Mouse (Mus musculus) hindlimb bud, embryonic 11.5 days (tissue): ENCODE measurements around the gene Cnr2.

ENCODE experiments used
- DNase-seq: peaks from one replicate; pipeline ENCODE4 v3.0.0-alpha.2; 2012; ENCODE audit warnings: low read depth, low spot score; ENCODE audit errors: extremely low spot score

Gene Cnr2

DNA sequence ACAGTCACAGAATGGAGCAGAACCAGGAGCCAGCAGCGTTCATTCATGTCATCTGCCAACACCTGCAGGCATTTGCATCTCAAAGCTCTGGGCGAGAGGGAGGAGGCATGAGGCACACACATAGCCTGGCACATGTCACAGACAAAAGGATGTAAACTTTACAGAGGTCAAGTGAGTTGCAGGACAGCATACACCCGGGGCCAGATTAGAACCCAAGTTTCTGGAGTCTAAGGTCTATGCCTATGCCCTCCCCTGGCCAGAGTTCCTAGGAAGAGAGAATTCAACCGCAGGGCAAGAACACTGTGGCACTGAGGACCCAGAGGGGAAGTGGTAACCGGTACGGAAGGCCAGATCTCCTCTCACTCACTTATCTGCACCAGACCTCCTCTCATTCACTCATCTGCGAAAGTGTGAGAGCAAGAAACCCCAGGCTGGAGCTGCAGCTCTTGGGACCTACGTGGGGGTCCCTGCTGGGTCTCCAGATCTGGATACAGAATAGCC lies at the start of gene Cnr2:
Gene Cnr2, plus strand, starts transcription at position 324 of the 501 bp plus-strand sequence.
- no peak for DNase-seq

DNA sequence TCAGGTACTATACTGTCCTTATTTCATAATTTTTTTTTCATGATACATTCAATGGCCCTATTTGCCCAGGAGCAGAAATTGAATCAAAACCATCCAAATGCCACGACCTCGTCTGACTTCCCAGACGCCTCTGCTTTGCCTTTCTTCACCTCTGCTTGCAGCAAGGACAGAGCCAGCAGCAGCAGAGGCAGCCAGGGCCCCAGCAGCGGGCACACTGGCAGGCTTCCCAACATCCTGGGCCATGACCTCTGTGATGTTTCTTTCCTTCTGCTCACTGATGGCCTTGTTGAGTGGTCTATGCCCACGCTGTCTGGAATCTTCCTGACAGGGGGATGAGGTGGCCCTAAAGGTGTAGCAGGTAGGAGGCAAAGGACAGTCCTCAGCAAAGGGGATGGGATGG lies 47.6 kb upstream of the Cnr2 start:
- DNase-seq: no peak

DNA sequence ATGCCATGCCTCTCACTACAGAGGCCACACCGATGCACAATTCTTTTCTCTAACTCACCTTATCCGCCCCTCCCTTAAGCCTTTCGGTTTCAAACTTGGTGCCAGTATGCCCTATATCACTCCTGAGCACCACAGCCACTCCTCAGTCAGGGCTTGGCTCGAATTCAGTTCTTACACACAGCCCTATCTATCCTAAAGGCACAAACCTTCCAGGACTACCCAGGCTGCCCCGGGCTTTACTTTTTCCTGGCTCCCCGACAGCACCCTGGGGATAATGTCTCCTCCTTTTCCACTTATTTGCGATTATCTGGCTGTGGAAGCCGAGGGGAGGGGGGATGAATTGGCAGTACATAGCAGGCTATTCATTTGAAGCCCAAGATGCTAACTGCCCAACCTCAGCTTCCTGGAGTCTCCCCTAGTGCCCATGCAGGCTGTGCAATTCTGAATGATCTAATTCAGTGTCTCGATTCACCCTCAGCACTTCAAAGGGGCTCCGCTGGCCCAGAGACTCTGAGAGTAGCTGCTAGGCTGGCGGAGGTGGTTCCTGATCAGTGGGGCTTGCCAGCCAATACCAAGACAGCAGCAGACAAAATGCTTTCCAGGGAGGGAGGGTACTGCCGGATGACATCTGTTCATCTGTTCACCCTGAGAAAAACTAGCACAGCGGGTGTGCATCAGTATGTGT lies 44.6 kb upstream of the Cnr2 start:
- no peak for DNase-seq

DNA sequence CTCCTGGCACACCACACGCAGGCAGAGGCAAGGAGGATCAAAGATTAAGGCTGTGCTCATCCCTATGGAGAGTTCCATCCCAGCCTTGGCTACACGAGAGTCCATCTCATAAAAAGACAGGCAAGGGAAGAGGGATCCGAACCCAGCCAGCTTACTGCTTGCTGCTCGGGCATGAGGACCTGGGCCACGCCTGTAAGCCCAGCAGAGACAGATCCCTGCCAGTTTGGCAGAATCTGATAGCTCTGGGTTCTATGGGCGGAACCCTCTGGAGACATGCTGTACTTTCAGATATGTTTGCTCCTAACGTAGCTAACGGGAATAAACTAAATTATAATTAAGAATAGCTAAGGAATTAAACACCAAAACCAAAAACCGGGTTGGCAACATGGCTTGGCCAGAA lies 43.3 kb upstream of the Cnr2 start:
- no peak for DNase-seq

DNA sequence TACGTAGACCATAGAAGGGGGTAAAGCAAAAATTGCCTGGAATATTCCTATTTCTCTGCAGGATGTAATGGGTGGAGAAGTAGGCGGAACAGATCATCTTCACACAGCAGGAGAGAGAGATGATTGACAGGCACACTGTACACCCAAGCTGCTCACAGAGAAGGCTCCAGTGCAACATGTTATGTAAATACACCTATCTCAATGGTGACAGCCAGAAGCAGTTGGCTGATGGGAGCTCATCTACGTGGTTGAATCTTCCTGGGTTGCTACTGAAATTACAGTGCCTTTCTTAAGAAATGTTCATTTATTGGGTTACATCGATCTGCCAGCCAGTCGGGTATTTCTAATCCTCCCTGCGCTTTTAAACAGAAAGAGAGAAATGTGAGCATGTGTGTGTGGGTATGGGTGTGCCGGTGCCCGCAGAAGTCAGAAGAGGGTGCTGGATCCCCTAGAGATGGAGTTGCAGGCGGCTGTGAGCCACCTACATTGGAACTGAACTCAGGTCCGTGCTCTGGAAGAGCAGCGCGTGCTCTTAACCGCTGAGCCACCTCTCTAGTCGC lies 41.1 kb upstream of the Cnr2 start:
- DNase-seq: no peak

DNA sequence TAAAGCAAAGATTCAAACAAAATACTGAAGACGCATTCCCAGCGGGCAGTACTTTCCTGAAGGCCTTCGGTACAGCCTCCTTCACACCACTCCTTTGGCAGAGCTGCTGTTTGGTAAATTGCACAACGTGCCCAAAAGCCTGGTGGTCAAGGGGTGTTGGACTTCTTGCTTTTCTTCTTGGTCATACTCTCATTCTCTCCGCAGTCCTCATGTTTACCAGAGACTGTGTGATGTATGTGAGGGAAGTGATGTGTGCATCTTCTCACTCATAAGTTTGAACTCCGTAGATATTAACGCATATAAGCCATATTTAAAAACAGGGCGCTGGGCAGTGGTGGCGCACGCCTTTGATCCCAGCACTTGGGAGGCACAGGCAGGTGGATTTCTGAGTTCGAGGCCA lies 40.6 kb upstream of the Cnr2 start:
- no peak for DNase-seq

DNA sequence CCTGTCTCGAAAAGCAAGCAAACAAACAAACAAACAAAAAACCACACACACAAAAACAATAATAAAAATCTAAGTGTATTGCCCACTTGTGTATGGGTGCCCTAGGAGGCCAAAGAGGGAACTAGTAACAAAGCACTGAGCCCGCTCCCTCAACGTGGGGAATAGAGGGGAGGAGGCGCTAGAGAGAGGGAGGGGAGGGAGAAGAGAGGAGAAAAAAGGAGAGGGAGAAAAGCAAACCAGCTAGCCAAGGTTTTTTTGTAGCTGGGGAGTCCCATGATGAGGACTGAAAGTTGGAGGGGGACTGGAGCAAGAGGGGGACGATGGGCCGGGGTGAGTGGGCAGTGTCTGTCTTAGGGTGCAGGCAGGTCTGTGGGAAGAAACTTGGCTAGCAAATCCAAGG lies 40.1 kb upstream of the Cnr2 start:
- DNase-seq: no peak

DNA sequence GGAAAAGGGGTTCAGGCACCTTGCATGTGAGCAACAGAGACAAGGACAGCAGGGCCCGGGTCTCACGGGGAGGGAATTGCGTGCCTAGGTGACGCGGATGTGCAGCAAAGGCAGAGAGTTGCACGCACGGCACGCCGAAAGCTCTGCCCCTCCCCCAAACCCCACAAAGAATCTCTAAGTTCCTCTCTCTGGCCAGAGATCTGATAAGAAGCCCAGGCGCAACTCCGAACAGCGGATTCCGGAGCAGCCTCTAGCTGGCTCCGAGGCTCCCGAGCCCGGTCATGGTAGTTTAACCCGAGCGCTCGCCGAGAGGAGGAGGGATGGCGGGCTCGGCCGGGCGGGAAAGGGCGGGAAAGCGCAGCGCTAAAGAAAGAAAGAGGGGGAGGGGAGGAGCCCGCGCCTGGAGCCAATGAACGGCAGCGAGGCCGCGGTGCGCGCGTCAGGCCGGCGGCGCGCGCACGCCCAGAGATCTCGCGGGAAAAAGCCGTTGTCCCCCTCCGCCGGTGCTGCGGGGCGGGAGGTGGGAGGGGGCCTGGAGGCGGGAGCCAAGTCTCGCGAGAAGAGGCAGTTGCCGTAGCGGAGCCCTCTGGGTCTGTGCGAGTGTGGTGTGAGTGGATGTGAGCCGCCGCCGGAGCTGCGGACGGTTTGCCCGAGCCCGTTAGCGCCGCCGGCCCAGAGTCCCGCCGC lies 39.5 kb upstream of the Cnr2 start, which contains the start of gene Srsf10:
Gene Srsf10, plus strand, starts transcription at position 212 of the 687 bp plus-strand sequence.
- no peak for DNase-seq

DNA sequence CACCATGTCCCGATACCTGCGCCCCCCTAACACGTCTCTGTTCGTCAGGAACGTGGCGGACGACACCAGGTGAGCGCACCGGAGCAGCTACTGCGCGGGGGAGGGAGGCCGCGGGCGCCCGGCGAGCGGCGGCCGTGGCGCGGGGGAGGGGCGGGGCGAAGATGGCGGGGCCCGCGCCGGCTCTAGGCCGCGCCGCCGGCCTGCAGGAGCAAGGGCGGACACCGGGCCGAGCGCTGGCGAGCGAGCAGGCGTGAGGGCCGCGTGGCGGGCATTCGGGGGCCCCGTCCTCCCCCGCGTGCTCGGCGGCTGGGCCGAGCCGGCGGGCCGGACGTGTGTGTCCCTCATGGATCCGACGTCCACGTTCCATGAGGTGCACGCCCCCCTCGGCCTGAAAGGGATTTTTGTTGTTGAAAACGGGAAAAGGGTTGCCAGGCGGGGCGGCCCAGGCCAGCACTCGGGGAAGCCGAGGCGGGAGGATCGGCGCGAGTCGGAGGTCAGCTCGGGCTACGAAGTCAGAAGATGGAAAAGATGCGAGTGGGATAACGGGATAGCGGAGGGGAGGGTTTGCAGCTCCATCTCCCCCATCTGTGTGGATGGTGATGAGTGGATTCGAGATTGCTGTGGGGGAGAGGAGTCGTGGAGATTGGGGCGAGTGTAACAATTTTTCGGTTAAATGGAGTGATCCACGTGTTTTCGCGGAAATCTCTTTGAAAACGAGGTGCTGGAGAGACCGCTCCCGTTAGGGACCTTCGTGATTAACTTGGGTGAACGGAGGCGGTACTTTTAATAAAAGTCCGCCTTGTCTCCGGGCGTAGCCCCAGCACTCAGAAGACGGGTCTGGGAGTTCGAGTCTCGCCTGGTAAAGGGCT lies 38.7 kb upstream of the Cnr2 start:
- no peak for DNase-seq

DNA sequence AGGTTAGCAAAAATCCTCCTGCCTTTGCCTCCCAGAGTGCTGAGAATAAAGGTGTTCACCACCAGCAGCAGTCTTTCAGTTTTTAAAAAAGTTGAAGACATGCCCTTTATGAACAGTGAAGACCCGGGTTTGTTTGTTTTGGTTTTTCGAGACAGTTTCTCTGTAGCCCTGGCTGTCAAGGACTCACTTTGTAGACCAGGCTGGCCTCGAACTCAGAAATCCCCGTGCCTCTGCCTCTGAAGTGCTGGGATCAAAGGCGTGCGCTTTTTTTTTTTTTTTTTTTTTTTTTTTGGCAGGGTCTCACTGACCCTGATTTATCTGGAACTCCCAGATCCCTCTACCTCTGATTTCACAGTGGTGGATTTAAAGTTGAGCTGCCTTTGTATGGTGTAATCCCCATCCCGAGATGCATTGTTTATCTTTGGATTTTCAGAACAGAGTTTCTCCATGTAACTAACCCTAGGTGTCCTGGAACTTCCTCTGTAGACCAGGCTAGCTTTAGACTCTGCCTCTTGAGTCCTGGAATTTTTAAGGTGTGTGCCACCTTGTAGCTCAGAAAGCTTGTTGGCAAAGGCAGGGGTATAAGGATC lies 37.5 kb upstream of the Cnr2 start:
- no peak for DNase-seq

DNA sequence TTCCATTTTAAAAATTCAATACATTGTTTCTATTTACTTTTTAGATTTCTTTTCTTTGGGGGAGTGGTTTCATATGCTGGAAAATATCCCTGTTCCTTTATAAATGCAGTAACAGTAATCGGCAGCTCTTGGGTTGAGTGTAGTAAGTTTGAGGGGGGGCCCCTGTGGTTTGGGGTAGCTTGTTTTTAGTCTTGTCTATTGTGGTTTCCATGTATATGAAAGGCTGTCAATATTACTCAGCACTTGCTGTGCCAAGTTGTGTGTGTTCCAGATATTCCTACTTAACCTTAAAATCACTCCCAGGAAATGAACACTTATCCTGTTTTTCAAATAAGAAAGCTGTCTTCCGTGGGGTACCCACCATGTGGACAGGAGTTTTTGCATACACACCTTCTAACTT lies 26.2 kb upstream of the Cnr2 start:
- no peak for DNase-seq

DNA sequence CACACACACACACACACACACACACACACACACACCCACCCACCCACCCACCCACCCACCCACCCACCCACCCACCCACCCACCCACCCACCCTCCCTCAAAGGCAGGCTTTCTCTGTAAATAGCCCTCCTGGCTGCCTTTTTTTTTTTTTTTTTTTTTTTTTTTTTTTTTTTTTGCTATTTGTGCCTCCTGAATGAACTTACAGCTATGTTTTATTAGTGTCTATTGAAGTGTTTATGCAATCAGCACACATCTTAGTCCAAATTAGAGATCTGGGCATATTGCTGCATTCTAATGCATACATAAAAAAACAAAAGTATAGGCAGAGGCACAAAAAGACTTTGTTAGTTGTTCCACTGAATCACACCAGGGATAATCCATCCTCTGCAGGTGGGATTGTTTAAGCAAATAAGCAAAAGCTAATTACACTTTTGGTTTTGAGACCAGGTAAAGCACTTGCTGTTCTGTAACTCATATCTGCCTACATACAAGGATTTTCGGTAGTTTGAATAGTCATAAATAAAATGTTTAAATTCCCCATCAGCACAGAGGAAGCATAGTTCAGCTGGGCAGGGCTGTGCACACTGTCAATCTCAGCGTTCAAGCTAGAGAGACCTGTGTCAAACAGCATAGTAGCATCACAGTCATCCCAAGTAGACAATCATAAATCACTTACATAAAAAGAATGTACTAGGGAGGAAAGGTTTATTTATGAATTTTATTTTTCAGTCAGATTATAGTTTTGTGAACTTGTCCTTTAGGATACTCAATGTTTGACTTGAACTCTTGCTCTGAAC lies 24.8 kb upstream of the Cnr2 start:
- DNase-seq: no peak

DNA sequence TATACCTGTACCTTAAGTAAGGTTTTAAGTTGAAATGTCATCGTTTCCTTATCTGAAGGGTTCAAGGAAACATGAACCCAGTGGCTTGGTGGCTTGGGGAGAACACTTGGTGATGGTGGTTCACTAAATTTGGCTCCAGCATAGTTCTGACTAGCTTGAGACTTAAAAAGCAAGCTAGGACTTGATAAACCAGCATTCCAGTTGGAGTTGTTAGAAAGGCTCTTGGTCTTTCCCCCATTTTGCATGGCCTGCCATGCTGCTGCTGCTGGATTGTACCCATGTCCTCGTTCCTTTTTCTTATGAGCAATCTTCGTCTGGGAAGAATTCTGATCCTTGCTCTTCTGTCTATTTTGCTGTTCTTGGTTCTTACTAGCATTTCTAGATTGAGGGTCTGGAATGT lies 23.2 kb upstream of the Cnr2 start:
- no peak for DNase-seq

DNA sequence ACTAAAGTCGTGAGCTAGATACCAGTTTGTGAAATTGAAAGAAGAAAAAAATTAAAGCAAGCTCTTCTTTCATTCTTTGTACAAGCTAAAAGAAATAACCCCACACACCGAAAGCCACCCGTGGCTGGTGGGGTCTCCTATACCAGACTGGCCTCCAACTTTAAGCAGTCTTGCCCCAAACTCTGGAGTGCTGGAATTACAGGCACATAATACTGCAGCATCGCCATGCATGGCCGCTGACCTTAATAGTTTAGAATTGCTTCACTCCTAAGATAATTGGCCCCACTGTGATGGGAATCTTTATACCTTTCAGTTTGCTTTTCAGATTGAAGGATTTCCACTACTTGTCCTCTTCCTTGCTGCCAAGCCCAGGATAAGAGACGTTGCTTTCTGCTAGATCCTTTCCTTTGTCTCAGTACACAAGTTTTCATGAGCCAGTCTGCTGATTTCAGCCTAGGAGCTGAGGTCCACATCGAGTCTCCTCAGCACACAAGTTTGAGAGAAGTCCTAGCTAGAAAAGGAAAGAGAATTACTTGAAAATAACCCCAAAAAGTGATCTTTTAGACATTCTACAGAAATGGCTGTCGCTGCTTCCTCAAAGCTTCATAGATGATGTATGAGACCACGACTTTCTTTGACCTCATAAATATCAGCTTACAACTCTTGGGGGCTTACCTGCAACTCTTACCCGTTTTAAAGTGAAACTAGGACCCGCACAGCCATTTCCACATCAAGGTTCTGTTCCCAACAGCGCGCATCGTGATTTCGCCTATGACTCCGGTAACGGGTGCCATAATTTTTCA lies 22.4 kb upstream of the Cnr2 start:
- DNase-seq: no peak

DNA sequence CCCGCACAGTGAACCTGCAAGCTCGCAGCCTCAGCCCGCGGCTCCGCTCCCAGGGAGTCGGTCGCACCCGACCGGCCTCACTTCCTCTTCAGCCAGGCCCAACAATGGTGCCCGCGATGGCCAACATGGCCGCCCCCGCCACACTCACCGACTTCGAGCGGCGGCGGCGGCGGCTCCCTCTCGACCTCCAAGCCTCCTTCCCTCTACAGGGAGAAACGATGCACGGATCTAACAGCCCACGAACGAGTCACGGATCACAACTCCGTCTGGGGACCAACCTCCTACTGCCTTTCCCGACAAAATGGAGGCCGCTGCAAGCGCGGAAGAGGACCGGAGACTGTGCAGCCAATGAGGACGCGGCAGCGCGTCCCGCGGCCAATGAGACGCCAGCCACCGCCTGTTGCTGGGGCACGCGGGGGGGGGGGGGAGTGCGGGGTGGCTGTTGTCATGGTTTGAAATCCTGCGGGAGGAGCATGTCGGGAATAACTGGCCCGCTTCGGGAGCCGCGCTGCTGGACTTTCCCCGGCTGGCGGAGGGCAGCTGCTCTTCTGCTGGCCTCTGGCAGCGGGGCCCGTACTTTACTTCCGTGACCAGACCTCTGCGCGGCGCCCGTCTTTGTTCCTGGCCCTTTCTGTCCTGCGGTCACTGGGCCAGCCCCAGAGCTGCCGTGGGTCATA lies 21.5 kb upstream of the Cnr2 start, which contains the start of gene Pnrc2:
Gene Pnrc2, minus strand, starts transcription at position 325 of the 677 bp plus-strand sequence.
- DNase-seq: no peak

DNA sequence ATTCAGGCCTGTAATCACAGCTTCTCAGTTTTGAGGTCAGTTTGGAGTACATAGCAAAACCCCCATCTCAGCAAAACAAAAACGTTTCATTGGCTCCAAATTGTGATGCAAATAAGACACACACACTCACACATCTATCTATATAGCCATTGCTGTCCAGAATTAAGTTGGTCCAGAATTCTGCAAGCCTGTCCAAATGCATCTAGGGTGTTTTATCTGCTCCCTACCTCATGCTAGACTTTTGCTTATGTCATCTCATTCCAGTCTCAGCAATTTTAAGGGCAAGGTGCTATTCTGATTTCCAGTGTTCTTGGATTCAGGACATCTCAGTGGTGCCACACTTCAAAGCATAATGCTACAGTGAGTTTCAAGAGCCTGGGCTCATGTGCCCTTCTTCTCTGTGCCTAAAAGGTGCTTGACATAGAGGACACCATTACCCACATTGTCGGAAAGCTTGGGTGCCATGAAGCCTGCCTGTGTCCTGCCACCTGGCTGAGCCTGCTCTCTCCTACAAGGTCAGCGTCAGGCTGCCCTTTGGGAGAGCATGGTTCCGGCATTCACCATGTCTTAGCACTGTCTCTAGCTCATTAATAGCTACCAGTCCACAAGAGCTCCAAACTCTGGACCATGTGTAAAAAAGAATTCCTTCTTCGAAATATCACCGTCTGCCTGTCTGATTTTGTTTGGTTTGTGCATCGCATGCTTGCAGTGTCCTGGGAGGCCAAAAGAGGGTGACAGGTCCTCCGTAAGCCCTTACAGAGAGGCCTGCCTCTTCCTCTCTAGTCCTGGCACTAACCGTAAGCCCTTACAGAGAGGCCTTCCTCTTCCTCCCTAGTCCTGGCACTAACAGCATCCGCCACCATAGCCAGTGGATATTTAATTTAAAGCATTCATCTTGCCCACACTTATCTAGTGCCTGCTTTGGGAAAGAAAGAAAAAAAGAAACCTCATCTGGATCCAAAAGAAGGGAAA lies 20.3 kb upstream of the Cnr2 start:
- no peak for DNase-seq

DNA sequence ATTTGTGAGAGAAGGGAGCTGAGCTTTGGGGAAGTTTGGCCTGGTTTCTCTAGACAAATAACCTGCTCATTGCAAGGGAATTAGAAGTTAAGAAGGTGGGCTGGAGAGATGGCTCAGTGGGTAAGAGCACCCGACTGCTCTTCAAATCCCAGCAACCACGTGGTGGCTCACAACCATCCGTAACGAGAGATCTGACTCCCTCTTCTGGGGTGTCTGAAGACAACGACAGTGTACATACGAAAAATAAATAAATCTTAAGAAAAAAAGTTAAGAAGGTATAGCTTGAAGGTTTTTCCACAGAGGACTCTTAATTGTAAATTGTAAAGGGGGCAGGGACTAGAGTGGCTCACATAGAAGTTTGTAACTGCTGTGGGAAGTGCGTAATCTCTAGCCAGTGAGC lies 19.6 kb upstream of the Cnr2 start:
- no peak for DNase-seq
